Mouse (Mus musculus): Measurements from ENCODE around the gene Rpl36-ps4. TPM values are rescaled to one million over a fixed set of nuclear protein-coding genes. Genes with fewer than 3 reads are reported as not detected.

Rpl36-ps4 gene
- total and polyA plus RNA-seq, 2 experiments from 2014 or later = not detected

GRCm38 (mm10) chr17:87879484-87880225 is 41.1 kb upstream of the Rpl36-ps4 start:
- DNase-seq (ENCODE audit: low spot score) (no peak), ATAC-seq (ENCODE audit: insufficient read depth, low read depth) (no peak)
- no peak for TF ChIP-seq CTCF (IDR thresholded peaks at IDR 0.05; ENCODE audit: low read depth)
- no peak for TF ChIP-seq EP300 (IDR thresholded peaks at IDR 0.05; ENCODE audit: low read depth)
- no peaks in the 10 kb centered on the region for H3K9me3 ChIP-seq (replicated peaks; ENCODE audit: control insufficient read depth, low read length)
- H3K4me2 ChIP-seq (ENCODE audit: low read depth, low read length) = no peak overlapping the region
- H3K9ac ChIP-seq (replicated peaks; ENCODE audit: low read depth, low read length) = no peak overlapping the region
- no peak overlapping the region for H3K4me3 ChIP-seq (ENCODE audit: low read depth, low read length)
- H3K4me1 ChIP-seq (ENCODE audit: control insufficient read depth, insufficient read depth) = no peaks in the 10 kb centered on the region
- no peaks in the 10 kb centered on the region for H3K27me3 ChIP-seq (ENCODE audit: control insufficient read depth, insufficient read depth, low read length)
- no peaks in the 10 kb centered on the region for H3K36me3 ChIP-seq (replicated peaks; ENCODE audit: control insufficient read depth, insufficient read depth, low read length)
- H3K27ac ChIP-seq (ENCODE audit: low read depth) = no peak overlapping the region
- WGBS = 67% methylated on average over 9 of the region's 9 CpGs

GRCm38 (mm10) chr17:87882594-87882993 is 38.2 kb upstream of the Rpl36-ps4 start:
- H3K4me3 ChIP-seq (ENCODE audit: low read depth, low read length) = no peak overlapping the region
- H3K9me3 ChIP-seq (replicated peaks; ENCODE audit: control insufficient read depth, low read length) = no peaks in the 10 kb centered on the region
- no peaks in the 10 kb centered on the region for H3K36me3 ChIP-seq (replicated peaks; ENCODE audit: control insufficient read depth, insufficient read depth, low read length)
- TF ChIP-seq EP300 (IDR thresholded peaks at IDR 0.05; ENCODE audit: low read depth) = no peak
- TF ChIP-seq CTCF (IDR thresholded peaks at IDR 0.05; ENCODE audit: low read depth) = peak; percentile 53
- H3K9ac ChIP-seq (replicated peaks; ENCODE audit: low read depth, low read length) = no peak overlapping the region
- DNase-seq (ENCODE audit: low spot score) (peak; percentile 7), ATAC-seq (ENCODE audit: insufficient read depth, low read depth) (no peak)
- WGBS = 0% methylated on average over 1 of the region's 1 CpGs
- no peak overlapping the region for H3K4me2 ChIP-seq (ENCODE audit: low read depth, low read length)
- no peaks in the 10 kb centered on the region for H3K27me3 ChIP-seq (ENCODE audit: control insufficient read depth, insufficient read depth, low read length)
- H3K4me1 ChIP-seq (ENCODE audit: control insufficient read depth, insufficient read depth) = no peaks in the 10 kb centered on the region
- H3K27ac ChIP-seq (ENCODE audit: low read depth) = no peak overlapping the region

- Histone ChIP-seq H3K4me1 (ENCODE audit: control insufficient read depth, insufficient read depth) (no peaks in the 10 kb centered on the region), H3K9ac (replicated peaks; ENCODE audit: low read depth, low read length) (no peak overlapping the region), H3K4me3 (ENCODE audit: low read depth, low read length) (no peak overlapping the region), H3K9me3 (replicated peaks; ENCODE audit: control insufficient read depth, low read length) (no peaks in the 10 kb centered on the region), H3K27me3 (ENCODE audit: control insufficient read depth, insufficient read depth, low read length) (no peaks in the 10 kb centered on the region), H3K4me2 (ENCODE audit: low read depth, low read length) (no peak overlapping the region), H3K36me3 (replicated peaks; ENCODE audit: control insufficient read depth, insufficient read depth, low read length) (no peaks in the 10 kb centered on the region), H3K27ac (ENCODE audit: low read depth) (no peak overlapping the region)
- 77% methylated on average over 6 of the region's 6 CpGs for WGBS
- DNase-seq (ENCODE audit: low spot score) (no peak), ATAC-seq (ENCODE audit: insufficient read depth, low read depth) (no peak)
- TF ChIP-seq EP300 (IDR thresholded peaks at IDR 0.05; ENCODE audit: low read depth) (no peak), CTCF (IDR thresholded peaks at IDR 0.05; ENCODE audit: low read depth) (no peak)
Measured at GRCm38 (mm10) chr17:87897175-87897574, 23.6 kb upstream of the Rpl36-ps4 start.

GRCm38 (mm10) chr17:87900677-87901076 is 20.1 kb upstream of the Rpl36-ps4 start:
- 74% methylated on average over 4 of the region's 4 CpGs for WGBS

GRCm38 (mm10) chr17:87901163-87901562 is 19.6 kb upstream of the Rpl36-ps4 start:
- H3K9ac ChIP-seq (replicated peaks; ENCODE audit: low read depth, low read length) = no peak overlapping the region
- H3K36me3 ChIP-seq (replicated peaks; ENCODE audit: control insufficient read depth, insufficient read depth, low read length) = no peaks in the 10 kb centered on the region
- WGBS = 62% methylated on average over 7 of the region's 7 CpGs
- H3K27ac ChIP-seq (ENCODE audit: low read depth) = no peak overlapping the region
- H3K4me3 ChIP-seq (ENCODE audit: low read depth, low read length) = no peak overlapping the region
- H3K4me1 ChIP-seq (ENCODE audit: control insufficient read depth, insufficient read depth) = no peaks in the 10 kb centered on the region
- H3K9me3 ChIP-seq (replicated peaks; ENCODE audit: control insufficient read depth, low read length) = no peaks in the 10 kb centered on the region
- ATAC-seq (ENCODE audit: insufficient read depth, low read depth) = no peak
- no peaks in the 10 kb centered on the region for H3K27me3 ChIP-seq (ENCODE audit: control insufficient read depth, insufficient read depth, low read length)
- H3K4me2 ChIP-seq (ENCODE audit: low read depth, low read length) = no peak overlapping the region
- no peak for TF ChIP-seq EP300 (IDR thresholded peaks at IDR 0.05; ENCODE audit: low read depth)
- no peak for TF ChIP-seq CTCF (IDR thresholded peaks at IDR 0.05; ENCODE audit: low read depth)
- no peak for DNase-seq (ENCODE audit: low spot score)

More at GRCm38 (mm10) chr17:87900677-87901076, 20.1 kb upstream of the Rpl36-ps4 start:
- no peak overlapping the region for H3K4me3 ChIP-seq (ENCODE audit: low read depth, low read length)
- no peaks in the 10 kb centered on the region for H3K27me3 ChIP-seq (ENCODE audit: control insufficient read depth, insufficient read depth, low read length)
- ATAC-seq (ENCODE audit: insufficient read depth, low read depth) (no peak), DNase-seq (ENCODE audit: low spot score) (no peak)
- H3K9me3 ChIP-seq (replicated peaks; ENCODE audit: control insufficient read depth, low read length) = no peaks in the 10 kb centered on the region
- TF ChIP-seq CTCF (IDR thresholded peaks at IDR 0.05; ENCODE audit: low read depth) (no peak), EP300 (IDR thresholded peaks at IDR 0.05; ENCODE audit: low read depth) (no peak)
- no peaks in the 10 kb centered on the region for H3K4me1 ChIP-seq (ENCODE audit: control insufficient read depth, insufficient read depth)
- no peak overlapping the region for H3K27ac ChIP-seq (ENCODE audit: low read depth)
- H3K9ac ChIP-seq (replicated peaks; ENCODE audit: low read depth, low read length) = no peak overlapping the region
- H3K4me2 ChIP-seq (ENCODE audit: low read depth, low read length) = no peak overlapping the region
- no peaks in the 10 kb centered on the region for H3K36me3 ChIP-seq (replicated peaks; ENCODE audit: control insufficient read depth, insufficient read depth, low read length)

GRCm38 (mm10) chr17:87903213-87903612 is 17.6 kb upstream of the Rpl36-ps4 start:
- WGBS = 20% methylated on average over 6 of the region's 6 CpGs
- TF ChIP-seq CTCF (IDR thresholded peaks at IDR 0.05; ENCODE audit: low read depth) (no peak), EP300 (IDR thresholded peaks at IDR 0.05; ENCODE audit: low read depth) (no peak)
- Histone ChIP-seq H3K36me3 (replicated peaks; ENCODE audit: control insufficient read depth, insufficient read depth, low read length) (no peaks in the 10 kb centered on the region), H3K9ac (replicated peaks; ENCODE audit: low read depth, low read length) (no peak overlapping the region), H3K9me3 (replicated peaks; ENCODE audit: control insufficient read depth, low read length) (no peaks in the 10 kb centered on the region), H3K4me2 (ENCODE audit: low read depth, low read length) (no peak overlapping the region), H3K27ac (ENCODE audit: low read depth) (no peak overlapping the region), H3K4me1 (ENCODE audit: control insufficient read depth, insufficient read depth) (no peaks in the 10 kb centered on the region), H3K4me3 (ENCODE audit: low read depth, low read length) (no peak overlapping the region), H3K27me3 (ENCODE audit: control insufficient read depth, insufficient read depth, low read length) (no peaks in the 10 kb centered on the region)
- DNase-seq (ENCODE audit: low spot score) (no peak), ATAC-seq (ENCODE audit: insufficient read depth, low read depth) (no peak)

All from heart, postnatal 0 days (tissue).